Mouse (Mus musculus) midbrain, postnatal 0 days (tissue): ENCODE results near the gene Ttc6. TPM values are rescaled to one million over a fixed set of nuclear protein-coding genes. Genes with fewer than 3 reads are reported as not detected.
A peak's percentile ranks its signal among the peaks of the same experiment; 100 is the strongest.

ENCODE experiments used
- ATAC-seq: fragments of 200-750 bp; cut with Nextera tagmentation; 2 replicates; pipeline ENCODE4 v1.8.0; 2017; ENCODE audit warnings: moderate number of reproducible peaks, mild to moderate bottlenecking, moderate TSS enrichment, moderate library complexity; ENCODE audit not compliant: low FRiP score
- DNase-seq: peaks from one replicate; pipeline ENCODE4 v3.0.0-alpha.2; 2015; ENCODE audit warnings: low spot score
- H3K27ac ChIP-seq: fragments of 300-500 bp; sonication (generic); 2 replicates; pipeline ENCODE4 v1.5.1; 2014; ENCODE audit warnings: low read depth, mild to moderate bottlenecking, low read length, mixed read lengths
- H3K27me3 ChIP-seq: fragments of 300-500 bp; sonication (generic); 2 replicates; pipeline ENCODE4 v1.6.1; 2014; ENCODE audit warnings: low read length, control low read depth, mixed read lengths; ENCODE audit not compliant: insufficient read depth
- H3K36me3 ChIP-seq: fragments of 300-500 bp; sonication (generic); 2 replicates; pipeline ENCODE4 v1.6.1; 2014; ENCODE audit warnings: low read length, control low read depth, mixed read lengths; ENCODE audit not compliant: insufficient read depth
- H3K4me1 ChIP-seq: fragments of 300-500 bp; sonication (generic); 2 replicates; pipeline ENCODE4 v1.6.1; 2014; ENCODE audit warnings: mild to moderate bottlenecking, control low read depth, antibody characterized with exemption, low read length, mixed read lengths; ENCODE audit not compliant: insufficient read depth
- H3K4me2 ChIP-seq: fragments of 300-500 bp; sonication (generic); 2 replicates; pipeline ENCODE4 v1.6.1; 2014; ENCODE audit warnings: low read depth, mild to moderate bottlenecking, low read length, mixed read lengths; ENCODE audit not compliant: poor library complexity, severe bottlenecking
- H3K4me3 ChIP-seq: fragments of 300-500 bp; sonication (generic); 2 replicates; pipeline ENCODE4 v1.5.1; 2014; ENCODE audit warnings: low read depth, mild to moderate bottlenecking, low read length, moderate library complexity
- H3K9ac ChIP-seq: fragments of 300-500 bp; sonication (generic); replicated peaks from 2 replicates; pipeline ENCODE4 v1.6.1; 2014; ENCODE audit warnings: mild to moderate bottlenecking, low read length, moderate library complexity, mixed read lengths; ENCODE audit not compliant: poor library complexity, severe bottlenecking
- H3K9me3 ChIP-seq: fragments of 300-500 bp; sonication (generic); 2 replicates; pipeline ENCODE4 v1.6.1; 2016; ENCODE audit warnings: low read length, control low read depth
- CTCF ChIP-seq: IDR thresholded peaks from 2 replicates; pipeline ENCODE4 v1.5.1; 2016; ENCODE audit warnings: antibody characterized with exemption, mild to moderate bottlenecking
- WGBS: fragments of 180-500 bp; shearing (Covaris S2); extraction: QIAGEN DNeasy Blood & Tissue Kit; methylation state at CpG from one replicate; pipeline ENCODE4 v1.1.7; 2014; 5-methylcytosine and 5-hydroxymethylcytosine counted together
- polyA plus RNA-seq: library from polyadenylated mRNA; unstranded; fragments of >200 nt; fragmentation: Nextera tagmentation; extraction: Ambion mirVana; gene quantifications from 2 replicates; pipeline ENCODE4 v1.2.1, GENCODE M21; 2015
- total RNA-seq: library from RNA; depleted of rRNA; stranded (reverse); fragments of >200 nt; gene quantifications from 2 replicates; pipeline ENCODE4 v1.2.3, GENCODE M21; 2014; rRNA removed

Gene Ttc6
- total and polyA plus RNA-seq, 2 experiments from 2014 or later = 0.91 to 2.2 TPM

DNA sequence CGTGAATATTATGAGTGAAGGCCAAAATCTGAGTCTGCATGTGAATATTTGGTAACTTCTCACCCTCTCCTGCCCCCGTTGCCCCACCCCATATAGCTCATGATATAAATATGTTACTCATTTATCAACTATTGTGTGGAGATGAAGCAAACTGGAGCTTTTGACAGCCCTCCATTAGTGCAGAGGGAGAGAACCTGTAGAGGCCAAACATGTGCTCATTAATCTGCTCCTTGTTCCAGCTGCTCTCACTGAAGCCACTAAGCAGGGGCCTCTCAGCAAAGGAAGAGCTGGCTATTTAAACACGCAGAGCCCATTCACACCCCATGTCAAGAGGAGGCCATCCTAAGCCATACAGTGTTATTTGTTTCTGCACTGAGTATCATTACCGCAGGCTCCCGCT lies 218.0 kb downstream of the Ttc6 start:
- Histone ChIP-seq H3K27me3 (no peaks in the 10 kb centered on the region), H3K27ac (no peak overlapping the region), H3K9me3 (no peaks in the 10 kb centered on the region), H3K4me3 (no peak overlapping the region), H3K4me2 (no peak overlapping the region), H3K36me3 (no peaks in the 10 kb centered on the region), H3K4me1 (no peaks in the 10 kb centered on the region), H3K9ac (no peak overlapping the region)
- ATAC-seq = no peak
- WGBS = 77% methylated on average over 5 of the region's 5 CpGs
- DNase-seq = no peak
- no peak for TF ChIP-seq CTCF

DNA sequence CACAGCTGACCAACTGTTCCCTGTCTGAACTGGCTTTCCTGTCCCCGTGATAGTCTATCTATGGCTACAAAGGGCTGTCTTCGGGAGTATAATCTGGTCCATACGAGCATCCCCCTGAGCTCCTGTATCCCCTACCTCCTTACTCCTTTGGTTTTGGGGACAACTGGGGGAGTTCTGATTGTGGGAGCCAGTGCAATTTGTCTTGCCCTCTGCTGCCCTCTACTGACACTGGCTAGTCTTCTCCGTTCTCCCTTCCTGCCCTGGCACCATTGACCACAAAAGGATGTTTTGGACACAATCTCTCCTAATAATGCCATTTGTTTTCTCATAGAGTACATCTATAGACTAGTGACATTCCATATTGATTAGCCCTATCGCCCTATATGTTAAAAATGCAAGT lies 223.6 kb downstream of the Ttc6 start:
- no peak overlapping the region for H3K4me3 ChIP-seq
- H3K4me2 ChIP-seq = no peak overlapping the region
- no peaks in the 10 kb centered on the region for H3K9me3 ChIP-seq
- no peak overlapping the region for H3K9ac ChIP-seq
- H3K27me3 ChIP-seq = no peaks in the 10 kb centered on the region; the same call in 1 of the 2 replicates
- TF ChIP-seq CTCF = peak; percentile 70
- no peaks in the 10 kb centered on the region for H3K4me1 ChIP-seq
- H3K27ac ChIP-seq = no peak overlapping the region
- H3K36me3 ChIP-seq = no peaks in the 10 kb centered on the region
- DNase-seq = peak; percentile 13
- WGBS = 30% methylated on average over 5 of the region's 5 CpGs
- peak; percentile 34; the same call in 1 of the 2 replicates for ATAC-seq

Other genes starting within 250 kb of the Ttc6 start
- gene Foxa1, start 17.2 kb upstream of the Ttc6 start, total RNA-seq = 2.1 and 2.2 TPM in 2 replicates
- gene Foxa1, start 17.2 kb upstream of the Ttc6 start, polyA plus RNA-seq = 1.7 and 1.9 TPM in 2 replicates